Mouse (Mus musculus) ES-Bruce4 (cell line): ENCODE measurements around the gene Scnn1g. TPM values are rescaled to one million over a fixed set of nuclear protein-coding genes. Genes with fewer than 3 reads are reported as not detected.

Experiments
- H3K27ac ChIP-seq: 2 replicates; pipeline ENCODE4 v1.5.1; 2012; ENCODE audit warnings: low read length, inconsistent platforms; ENCODE audit not compliant: insufficient read depth
- H3K27me3 ChIP-seq: 2 replicates; pipeline ENCODE4 v1.6.1; 2012; ENCODE audit warnings: mild to moderate bottlenecking, low read length, inconsistent platforms; ENCODE audit not compliant: control insufficient read depth, poor library complexity, insufficient read depth, severe bottlenecking
- H3K36me3 ChIP-seq: 2 replicates; pipeline ENCODE4 v1.6.1; 2012; ENCODE audit warnings: inconsistent platforms, mild to moderate bottlenecking, low read length, moderate library complexity; ENCODE audit not compliant: control insufficient read depth, poor library complexity, insufficient read depth, severe bottlenecking
- H3K4me1 ChIP-seq: one replicate; pipeline ENCODE4 v1.8.1; 2011; ENCODE audit warnings: low read length; ENCODE audit not compliant: control insufficient read depth, insufficient read depth
- H3K4me3 ChIP-seq: 2 replicates; pipeline ENCODE4 v1.5.1; 2011; ENCODE audit warnings: low read depth, mild to moderate bottlenecking, low read length
- H3K9ac ChIP-seq: 2 replicates; pipeline ENCODE4 v1.6.1; 2012; ENCODE audit warnings: low read depth, mild to moderate bottlenecking, inconsistent platforms; ENCODE audit not compliant: poor library complexity, severe bottlenecking
- H3K9me3 ChIP-seq: replicated peaks from 2 replicates; pipeline ENCODE4 v1.6.1; 2012; ENCODE audit warnings: mild to moderate bottlenecking, low read length, inconsistent platforms; ENCODE audit not compliant: control insufficient read depth, poor library complexity, insufficient read depth, severe bottlenecking
- CTCF ChIP-seq: IDR thresholded peaks from one replicate; pipeline ENCODE4 v1.8.1; 2011; ENCODE audit warnings: low read depth, low read length
- EP300 ChIP-seq: IDR thresholded peaks from 2 replicates; pipeline ENCODE4 v1.6.1; 2011; ENCODE audit warnings: low read depth, low read length; ENCODE audit not compliant: insufficient read depth
- POLR2A ChIP-seq: IDR thresholded peaks from one replicate; pipeline ENCODE4 v1.8.1; 2011; ENCODE audit warnings: low read length; ENCODE audit not compliant: insufficient read depth
- polyA plus RNA-seq: library from polyadenylated mRNA; stranded (reverse); fragments of >200 nt; gene quantifications from 2 replicates; pipeline ENCODE4 v1.2.4, GENCODE M21; 2011; ENCODE audit warnings: low read depth; ENCODE audit not compliant: missing spikeins, insufficient read depth, insufficient read length

Scnn1g gene
- polyA plus RNA-seq, 1 experiment: not detected

GRCm38 (mm10) chr7:121711171-121711570 is 23.1 kb upstream of the Scnn1g start:
- TF ChIP-seq EP300: no peak
- TF ChIP-seq POLR2A: no peak
- no peak for TF ChIP-seq CTCF
- Histone ChIP-seq H3K4me1 (no peaks in the 10 kb centered on the region), H3K27me3 (no peaks in the 10 kb centered on the region), H3K4me3 (no peak overlapping the region), H3K27ac (no peak overlapping the region), H3K9ac (no peak overlapping the region), H3K36me3 (no peaks in the 10 kb centered on the region), H3K9me3 (no peaks in the 10 kb centered on the region)

DNA sequence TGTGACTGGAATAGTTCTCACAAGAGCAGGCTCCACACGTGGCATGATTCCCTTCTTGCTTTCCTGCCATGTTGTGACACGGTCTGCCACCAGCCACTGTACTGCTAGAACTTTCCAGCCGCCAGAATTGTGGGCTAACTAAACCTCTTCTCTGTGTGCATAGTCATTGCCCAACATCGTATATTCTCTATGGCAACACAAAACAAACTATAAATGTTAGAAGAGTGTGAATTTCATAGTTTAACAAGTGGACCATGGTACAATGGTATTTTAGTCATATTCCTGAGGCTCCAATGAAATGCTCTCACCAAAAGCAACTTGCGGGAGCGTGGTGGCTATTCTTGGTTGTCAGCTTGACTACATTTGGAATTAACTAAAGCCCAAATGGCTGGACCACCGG is 17.2 kb upstream of the Scnn1g start:
- Histone ChIP-seq H3K9ac (no peak overlapping the region), H3K27ac (no peak overlapping the region), H3K27me3 (no peaks in the 10 kb centered on the region; the same call in 1 of the 2 replicates), H3K36me3 (no peaks in the 10 kb centered on the region), H3K9me3 (no peaks in the 10 kb centered on the region), H3K4me1 (no peaks in the 10 kb centered on the region), H3K4me3 (no peak overlapping the region)
- TF ChIP-seq CTCF: no peak
- no peak for TF ChIP-seq POLR2A
- no peak for TF ChIP-seq EP300

- no peak overlapping the region for H3K9ac ChIP-seq
- no peaks in the 10 kb centered on the region for H3K36me3 ChIP-seq
- no peaks in the 10 kb centered on the region for H3K9me3 ChIP-seq
- H3K4me1 ChIP-seq: no peaks in the 10 kb centered on the region
- H3K27ac ChIP-seq: no peak overlapping the region
- H3K4me3 ChIP-seq: no peak overlapping the region
- TF ChIP-seq EP300 (no peak), CTCF (peak; percentile 6), POLR2A (no peak)
- H3K27me3 ChIP-seq: no peaks in the 10 kb centered on the region
Measured at GRCm38 (mm10) chr7:121730225-121730624, 4.1 kb upstream of the Scnn1g start.

DNA sequence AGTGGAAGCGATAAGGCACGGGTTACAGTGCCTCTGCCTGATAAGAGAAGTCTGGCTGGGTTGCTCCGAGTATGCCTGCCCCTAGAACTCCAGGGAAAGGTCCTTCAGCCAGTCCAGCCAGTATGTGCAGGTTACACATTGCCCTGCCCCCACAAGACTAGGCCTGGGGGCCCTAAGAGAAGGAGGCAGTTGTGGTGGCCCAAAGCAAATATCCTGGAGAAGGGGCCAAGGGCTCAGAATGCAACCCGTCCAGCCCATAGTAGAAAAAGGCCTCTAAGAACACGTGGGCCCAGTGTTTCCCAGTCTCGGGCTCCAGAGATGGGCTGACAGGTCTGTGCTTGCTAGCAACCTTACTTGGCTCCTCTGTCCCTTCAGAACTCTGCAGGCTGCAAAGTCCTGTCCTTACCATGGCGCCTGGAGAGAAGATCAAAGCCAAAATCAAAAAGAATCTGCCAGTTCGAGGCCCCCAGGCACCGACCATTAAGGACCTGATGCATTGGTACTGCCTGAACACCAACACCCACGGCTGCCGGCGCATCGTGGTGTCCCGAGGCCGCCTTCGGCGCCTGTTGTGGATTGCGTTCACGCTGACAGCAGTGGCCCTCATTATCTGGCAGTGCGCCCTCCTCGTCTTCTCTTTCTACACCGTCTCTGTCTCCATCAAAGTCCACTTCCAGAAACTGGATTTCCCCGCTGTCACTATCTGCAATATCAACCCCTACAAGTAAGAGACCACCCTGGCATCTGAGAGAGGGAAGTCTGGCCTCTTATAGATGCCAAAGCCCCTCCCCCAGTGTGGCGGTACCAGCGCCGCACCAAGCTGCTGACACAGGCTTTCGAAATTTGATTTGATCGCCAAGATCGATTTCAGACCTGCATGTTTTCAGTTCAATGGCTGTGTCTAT is 3.5 kb downstream of the Scnn1g start:
- Histone ChIP-seq H3K4me1 (no peaks in the 10 kb centered on the region), H3K27me3 (no peaks in the 10 kb centered on the region), H3K9ac (no peak overlapping the region), H3K36me3 (no peaks in the 10 kb centered on the region), H3K9me3 (no peaks in the 10 kb centered on the region), H3K4me3 (no peak overlapping the region), H3K27ac (no peak overlapping the region)
- no peak for TF ChIP-seq CTCF
- TF ChIP-seq EP300: no peak
- no peak for TF ChIP-seq POLR2A

DNA sequence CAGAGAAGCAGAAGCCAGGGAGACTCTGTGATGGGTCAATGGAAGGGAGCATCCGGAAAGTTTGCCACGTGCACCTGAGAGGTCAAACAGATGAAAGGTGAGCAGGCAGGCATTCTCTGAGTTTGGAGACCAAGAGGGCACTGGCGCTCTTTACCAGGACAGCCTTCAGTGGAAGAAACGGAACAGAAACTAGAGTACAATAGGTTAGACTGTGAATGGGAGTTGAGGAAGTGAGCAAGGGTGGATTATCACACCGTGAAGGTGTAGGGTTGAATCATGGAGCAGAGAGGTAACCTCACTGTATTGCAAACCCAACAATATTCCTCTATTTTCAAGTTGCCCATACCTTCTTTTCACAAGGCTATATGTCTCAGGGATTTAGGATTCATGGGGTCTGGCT is 16.0 kb downstream of the Scnn1g start:
- H3K4me1 ChIP-seq: no peaks in the 10 kb centered on the region

GRCm38 (mm10) chr7:121754748-121755147 is 20.5 kb downstream of the Scnn1g start:
- no peaks in the 10 kb centered on the region; the same call in 1 of the 2 replicates for H3K9me3 ChIP-seq
- no peak overlapping the region for H3K27ac ChIP-seq
- no peaks in the 10 kb centered on the region for H3K4me1 ChIP-seq
- no peaks in the 10 kb centered on the region for H3K36me3 ChIP-seq
- no peak overlapping the region for H3K4me3 ChIP-seq
- TF ChIP-seq CTCF (no peak), POLR2A (no peak), EP300 (no peak)
- H3K9ac ChIP-seq: no peak overlapping the region
- no peaks in the 10 kb centered on the region; the same call in 1 of the 2 replicates for H3K27me3 ChIP-seq

More for the DNA sequence above, 16.0 kb downstream of the Scnn1g start:
- no peak overlapping the region for H3K4me3 ChIP-seq
- no peaks in the 10 kb centered on the region for H3K9me3 ChIP-seq
- H3K36me3 ChIP-seq: no peaks in the 10 kb centered on the region
- no peaks in the 10 kb centered on the region; the same call in 1 of the 2 replicates for H3K27me3 ChIP-seq
- H3K9ac ChIP-seq: no peak overlapping the region
- no peak overlapping the region for H3K27ac ChIP-seq
- TF ChIP-seq POLR2A (no peak), EP300 (no peak), CTCF (no peak)
